Mouse (Mus musculus) gonadal fat pad, adult 2 months (tissue): Measurements from ENCODE around the gene Hoxa13. TPM values are rescaled to one million over a fixed set of nuclear protein-coding genes. Genes with fewer than 3 reads are reported as not detected.

Experiments
- DNase-seq: peaks from one replicate; pipeline ENCODE4 v3.0.0-alpha.2; 2012; ENCODE audit warnings: low read depth
- polyA plus RNA-seq: library from polyadenylated mRNA; depleted of rRNA; stranded (reverse); fragments of >200 nt; gene quantifications from 2 replicates; pipeline ENCODE4 v1.2.3, GENCODE M21; 2012

Gene Hoxa13
- polyA plus RNA-seq, 1 experiment: 0.11 TPM

DNA sequence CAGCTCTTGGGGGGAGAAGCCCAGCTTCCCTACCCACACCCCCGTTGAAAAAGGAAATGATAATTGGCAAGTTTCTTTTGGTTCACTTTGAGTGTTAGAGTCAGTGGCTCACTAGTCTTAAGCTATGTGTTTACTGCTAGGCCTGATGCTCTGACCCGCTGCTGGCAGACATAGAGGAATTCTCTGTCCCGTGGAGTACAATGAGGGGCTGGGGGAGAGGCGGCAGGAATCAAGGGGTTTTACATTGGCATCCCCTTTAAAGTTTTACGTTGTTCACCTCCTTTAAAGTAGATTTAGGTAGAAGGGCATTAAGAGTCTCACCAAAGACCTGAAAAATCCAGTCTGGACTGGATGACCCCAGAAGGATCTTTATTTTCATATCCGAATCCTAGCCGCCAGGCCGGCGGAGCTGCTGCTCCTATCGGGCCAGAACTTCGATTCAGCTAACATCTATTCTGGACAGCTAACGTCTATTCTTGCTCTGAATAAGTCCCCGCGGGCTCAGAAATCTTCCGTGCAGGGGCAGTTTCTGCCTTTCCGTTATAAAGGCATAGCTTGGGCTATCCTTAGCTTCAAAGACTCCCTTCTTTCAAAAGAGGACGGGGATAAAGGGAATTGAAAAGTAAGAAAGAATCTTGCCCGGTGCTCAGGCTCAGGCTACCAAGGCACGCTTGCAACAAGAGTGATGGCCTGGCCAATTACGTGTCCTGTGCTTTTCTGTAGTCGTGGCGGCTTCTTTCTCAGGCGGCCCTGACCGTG lies 8.5 kb downstream of the Hoxa13 start:
- DNase-seq: no peak

DNA sequence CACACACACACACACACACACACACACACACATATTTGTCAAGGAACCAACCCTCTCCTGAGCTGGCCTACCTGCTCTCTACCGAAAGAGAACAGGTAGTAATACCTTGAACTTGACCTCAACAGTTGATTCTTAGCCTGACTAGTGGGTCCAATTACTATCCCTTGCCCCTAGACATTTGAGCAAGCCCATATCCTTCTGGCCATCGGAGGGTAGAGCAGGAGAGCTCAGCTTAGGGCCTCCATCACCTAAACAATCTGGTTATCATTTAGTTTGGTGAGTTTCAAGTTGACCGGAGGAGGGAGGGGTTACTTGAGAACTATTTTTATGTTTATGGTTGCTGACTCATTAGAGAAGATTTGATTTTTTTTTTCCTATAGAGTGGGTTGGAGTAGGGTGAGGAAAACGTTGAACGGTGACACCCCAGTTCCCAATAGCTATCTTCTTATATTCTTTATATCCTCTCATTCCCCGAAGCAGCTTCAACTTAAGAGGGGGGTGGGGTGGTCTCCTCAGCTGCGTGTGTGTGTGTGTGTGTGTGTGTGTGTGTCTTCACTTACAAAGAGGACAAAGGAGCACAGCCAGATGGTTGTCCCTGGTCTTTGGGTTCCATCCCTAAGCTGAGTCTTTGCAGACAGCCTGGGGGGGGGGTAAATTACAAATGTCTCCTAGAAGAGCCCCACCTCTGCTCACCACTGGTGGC lies 9.4 kb downstream of the Hoxa13 start:
- no peak for DNase-seq

DNA sequence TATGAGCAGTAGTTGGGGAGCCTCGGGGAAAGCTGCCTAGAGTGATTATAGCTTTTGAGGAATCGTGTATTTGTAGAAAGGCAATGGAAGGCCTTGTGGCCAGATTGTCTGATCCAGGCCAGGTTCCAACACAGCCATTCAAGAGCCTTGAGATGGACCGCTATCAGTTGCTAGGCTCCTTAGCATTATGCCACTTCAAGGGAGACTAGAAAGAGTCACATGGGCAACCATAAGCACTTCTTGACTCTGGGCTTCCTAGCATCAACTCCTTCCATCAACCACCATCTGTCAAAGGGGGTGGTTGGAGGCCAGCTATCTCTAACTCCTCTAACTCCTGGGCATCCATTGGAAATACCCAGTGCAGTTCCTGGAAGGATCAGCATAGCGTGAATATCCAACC lies 10.9 kb downstream of the Hoxa13 start:
- no peak for DNase-seq

DNA sequence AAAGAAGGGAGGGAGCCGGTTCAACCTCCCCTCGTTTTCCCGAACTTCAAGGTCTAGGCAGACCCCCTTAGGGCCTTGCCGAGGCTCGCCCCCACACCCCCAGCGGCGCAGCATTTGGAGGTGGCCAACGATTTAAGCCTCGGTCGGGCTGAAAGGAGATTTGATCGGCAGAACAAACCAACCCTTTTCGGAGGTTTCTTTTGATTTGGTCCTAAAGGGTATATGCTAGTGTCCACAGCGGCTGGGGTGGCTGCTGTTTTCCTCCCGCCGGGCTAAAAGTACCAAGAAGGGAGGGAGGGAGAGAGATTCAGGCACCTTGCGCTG lies 11.3 kb downstream of the Hoxa13 start:
- DNase-seq: no peak

DNA sequence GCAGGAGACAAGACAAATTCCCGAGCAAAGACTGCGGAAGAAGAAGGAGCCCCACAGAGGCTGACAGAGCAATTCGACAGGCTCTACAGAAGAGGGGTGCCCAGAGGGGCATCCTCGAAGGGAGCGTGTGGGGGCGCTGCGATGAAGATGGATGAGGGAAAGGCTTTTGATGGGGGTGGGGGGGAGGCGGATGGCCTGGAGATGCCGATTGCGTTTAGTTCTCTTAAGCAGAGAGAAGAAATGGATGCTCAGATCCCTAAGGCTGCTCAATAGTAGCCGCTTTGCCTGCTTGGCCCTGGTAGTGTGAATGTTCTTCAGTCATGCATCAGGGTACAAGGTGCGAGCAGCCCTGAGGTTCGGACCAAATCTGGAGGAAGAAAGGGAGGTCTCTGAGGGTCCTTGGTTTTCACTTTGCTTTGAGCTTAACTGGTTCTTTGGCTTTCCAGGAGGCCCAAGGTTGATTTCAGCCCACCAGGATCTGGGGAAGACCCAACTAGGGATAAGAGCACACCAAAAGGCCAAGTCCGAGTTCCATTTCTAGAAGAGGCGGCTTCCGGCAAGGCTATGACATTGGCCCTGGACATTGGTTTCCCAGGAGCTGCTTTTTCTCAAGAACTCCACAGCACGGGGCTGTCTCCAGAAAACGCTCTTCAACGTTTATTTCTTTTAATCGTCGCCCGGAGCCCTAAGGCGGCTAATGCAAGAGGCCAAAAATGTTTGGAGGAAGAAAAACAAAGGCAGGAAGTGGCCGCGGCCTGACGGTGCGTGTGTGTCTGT lies 11.9 kb downstream of the Hoxa13 start:
- DNase-seq: no peak

DNA sequence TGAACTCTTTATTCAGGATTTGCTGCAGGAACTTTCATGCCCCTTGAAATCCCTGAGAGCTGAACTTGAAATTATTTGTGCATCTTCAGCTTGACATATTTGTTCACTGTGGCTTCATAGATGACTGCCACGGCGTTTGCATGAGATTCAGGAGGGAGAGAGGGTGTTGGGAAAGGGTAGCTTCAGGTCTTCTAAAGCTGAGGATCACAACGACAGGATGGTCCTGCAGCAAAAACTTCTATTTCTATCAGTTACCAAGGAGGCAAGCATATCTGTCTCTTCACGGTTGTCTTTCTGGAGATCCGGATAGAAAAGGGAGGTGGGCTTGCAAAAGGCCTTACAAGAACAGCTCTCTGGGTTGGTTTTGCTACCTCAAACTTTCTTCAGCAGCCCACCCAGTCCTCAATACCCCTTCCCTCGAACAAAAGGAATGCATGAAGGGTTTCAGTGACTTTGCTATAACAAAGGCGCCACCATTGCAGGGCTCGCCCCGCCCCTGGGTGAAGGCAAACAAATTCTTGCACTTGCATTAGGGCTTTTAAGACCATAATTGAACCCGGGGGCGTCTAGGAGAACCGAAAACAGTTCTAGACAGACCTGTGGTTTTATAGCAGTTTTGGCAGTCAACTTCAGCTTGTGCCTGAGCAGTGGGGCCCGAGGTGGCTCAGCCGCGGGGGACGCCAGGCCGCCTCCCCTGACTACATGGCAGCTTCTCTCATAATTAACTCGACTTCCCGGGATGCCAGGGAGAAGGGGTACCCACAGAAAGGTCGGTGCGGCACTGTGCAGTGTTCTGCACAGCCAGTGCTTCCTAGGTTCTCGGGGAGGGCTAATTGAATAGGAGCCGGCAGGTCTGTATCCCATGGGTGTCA lies 12.7 kb downstream of the Hoxa13 start:
- DNase-seq: no peak

DNA sequence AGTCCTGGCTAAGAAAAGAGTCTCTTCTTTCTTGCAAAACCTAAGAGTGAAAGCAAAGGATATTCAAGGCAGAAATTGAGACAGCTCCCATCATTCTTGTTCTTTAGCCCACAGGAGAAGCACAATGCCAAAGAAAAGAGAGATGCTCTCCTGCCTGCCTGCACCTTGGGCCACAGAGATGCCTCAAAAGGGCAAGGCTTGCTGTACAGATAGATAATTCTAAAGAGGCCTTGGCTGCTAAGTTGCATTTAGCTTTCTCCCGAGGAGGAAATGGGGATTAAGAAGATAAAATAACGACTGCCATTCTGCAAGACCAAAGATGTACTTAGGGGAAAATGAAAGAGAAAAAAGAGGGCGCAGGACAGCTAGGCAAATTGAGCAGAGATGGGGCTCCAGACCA lies 13.8 kb downstream of the Hoxa13 start:
- no peak for DNase-seq

DNA sequence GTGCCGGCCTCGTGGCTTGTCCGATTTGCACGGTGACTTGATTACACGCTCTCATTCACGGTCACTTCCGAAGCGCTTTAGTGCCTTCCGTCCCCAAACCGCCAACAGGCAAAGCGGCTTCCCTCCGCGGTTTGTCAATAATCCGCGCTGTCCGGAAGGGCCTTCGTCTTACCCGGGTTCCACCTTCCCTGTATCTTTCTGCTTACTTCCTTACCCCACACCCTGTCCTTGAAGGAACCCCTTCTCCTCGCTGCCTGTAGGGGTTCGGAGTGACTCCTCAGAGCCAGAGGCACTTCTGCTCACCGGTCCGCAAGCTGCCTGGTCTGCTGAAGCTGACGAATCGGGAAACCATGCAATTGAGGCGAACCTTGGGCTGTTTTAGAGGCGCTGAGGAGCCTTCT lies 14.3 kb downstream of the Hoxa13 start:
- DNase-seq: no peak

DNA sequence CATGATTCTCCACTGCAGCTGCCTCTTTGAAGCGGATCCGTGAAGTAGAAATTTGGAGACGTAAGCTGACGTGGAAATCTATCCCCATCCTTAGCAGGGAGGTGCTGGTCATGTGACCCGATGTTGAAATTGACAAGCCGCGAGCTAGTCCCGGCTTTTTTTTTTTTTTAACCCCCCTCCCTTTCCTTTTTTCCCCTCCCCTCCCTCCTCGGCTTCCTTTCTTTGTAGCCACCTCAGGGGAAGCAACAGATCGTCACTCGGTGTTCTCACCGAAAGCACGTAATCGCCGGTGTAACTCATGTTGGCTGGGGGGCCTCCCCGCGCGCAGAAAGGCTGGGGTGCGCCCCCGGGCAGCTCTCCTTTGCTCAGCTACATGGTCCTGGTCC lies 14.9 kb downstream of the Hoxa13 start, which contains the start of gene Hoxa11:
Hoxa11 (minus strand) TSS at position 54 of the 386 bp plus-strand sequence.
- no peak for DNase-seq

DNA sequence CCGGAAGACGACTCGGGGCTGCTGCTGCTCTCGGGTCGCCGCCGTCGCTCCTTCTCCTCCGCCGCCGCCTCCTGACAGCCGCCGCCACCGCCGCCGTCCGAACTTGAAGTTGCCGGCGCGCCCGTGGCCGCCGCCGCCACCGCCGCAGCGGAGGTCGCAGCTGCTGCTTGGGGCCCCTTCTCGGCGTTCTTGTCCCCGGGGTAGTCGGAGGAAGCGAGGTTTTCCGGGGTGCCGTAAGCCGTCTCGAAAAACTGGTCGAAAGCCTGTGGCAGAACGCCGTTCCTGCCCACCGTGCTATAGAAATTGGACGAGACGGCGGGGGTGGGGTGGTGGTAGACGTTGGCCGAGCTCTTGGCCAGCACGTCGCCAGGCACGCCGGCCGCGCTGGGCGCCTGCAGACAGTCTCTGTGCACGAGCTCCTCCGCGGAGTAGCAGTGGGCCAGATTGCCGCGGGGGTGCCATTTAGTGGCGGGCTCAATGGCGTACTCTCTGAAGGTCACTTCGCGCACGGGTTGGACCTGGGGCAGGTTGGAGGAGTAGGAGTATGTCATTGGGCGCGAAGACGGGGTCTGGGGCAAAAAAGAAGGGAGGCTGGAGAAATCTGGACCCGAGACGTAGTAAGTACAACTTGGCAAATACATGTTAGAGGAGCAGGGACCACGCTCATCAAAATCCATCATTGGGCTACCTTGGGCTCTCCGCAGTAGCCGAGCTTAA lies 15.5 kb downstream of the Hoxa13 start:
- no peak for DNase-seq

DNA sequence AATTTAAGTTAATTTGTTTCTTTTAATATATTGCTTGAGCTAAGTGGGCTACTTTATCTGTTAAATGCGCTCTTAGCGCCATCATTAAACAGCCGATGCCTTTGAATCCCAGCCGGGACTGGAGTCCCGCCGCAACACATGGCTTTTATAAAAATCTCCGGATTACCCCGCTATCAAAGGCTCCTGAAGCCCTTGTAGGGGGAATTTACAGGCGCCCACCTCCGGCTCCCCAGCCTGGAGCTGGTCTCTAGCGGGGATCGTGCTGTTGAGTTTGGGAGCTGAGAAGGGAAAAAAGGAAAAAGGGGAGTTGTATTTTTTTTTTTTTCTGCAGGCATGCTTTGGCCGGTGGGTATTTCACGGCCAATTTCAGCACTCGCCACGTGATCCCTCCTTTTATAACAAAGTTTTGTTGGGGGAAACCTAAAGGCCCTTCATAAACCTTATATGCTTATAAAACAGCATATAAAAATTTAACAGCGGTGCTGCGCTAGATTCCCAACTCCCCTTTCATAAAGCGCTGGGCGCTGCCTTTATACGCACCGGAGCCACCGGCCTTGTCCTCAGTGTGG lies 16.1 kb downstream of the Hoxa13 start:
- no peak for DNase-seq

DNA sequence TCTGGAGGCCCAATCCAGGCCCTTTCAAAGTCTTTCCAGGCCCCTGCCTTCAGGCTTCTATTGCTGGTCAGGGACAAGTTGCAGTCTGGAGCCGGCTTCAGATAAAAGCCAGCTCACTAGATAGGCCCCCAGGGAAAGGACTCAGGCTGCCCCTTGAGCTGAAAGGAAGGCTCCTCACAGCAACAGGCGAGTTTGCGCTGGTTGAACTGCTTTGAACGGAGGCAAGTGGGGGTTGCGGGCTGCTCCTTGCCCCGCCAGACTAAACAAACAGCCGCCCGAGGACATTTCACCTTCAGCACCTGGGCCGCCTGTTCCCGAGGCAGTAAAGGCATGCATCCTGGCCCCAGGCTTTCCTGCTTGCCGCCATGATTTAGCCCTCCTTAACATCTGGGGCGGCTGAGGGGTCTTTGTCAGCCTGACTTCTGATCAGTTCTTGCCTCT lies 17.0 kb downstream of the Hoxa13 start:
- no peak for DNase-seq

DNA sequence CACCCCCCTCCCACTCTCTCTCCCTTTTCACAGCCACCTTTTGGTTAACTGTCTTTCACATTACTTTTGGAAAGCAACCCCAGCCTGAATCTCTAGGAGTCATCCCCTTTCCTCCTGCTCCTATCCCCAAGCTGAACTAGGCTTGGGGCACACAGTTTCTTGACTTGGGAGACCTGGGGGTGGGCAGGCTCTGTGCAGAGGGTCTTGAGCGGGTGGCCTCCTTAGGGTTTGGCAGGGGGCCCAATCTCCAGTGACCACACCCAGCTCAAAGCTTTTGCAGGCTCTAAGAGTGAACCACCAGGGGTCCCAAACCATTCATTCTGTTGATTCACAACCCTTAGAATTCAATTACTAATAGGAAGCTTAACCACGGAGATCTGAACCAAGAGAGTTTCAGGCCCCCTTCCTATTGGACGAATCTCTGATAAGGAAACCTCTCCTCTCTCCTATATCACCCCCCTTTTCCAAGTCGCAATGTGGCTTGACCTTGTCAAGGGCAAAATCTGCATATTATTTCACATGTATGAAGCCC lies 17.8 kb downstream of the Hoxa13 start:
- DNase-seq: no peak

DNA sequence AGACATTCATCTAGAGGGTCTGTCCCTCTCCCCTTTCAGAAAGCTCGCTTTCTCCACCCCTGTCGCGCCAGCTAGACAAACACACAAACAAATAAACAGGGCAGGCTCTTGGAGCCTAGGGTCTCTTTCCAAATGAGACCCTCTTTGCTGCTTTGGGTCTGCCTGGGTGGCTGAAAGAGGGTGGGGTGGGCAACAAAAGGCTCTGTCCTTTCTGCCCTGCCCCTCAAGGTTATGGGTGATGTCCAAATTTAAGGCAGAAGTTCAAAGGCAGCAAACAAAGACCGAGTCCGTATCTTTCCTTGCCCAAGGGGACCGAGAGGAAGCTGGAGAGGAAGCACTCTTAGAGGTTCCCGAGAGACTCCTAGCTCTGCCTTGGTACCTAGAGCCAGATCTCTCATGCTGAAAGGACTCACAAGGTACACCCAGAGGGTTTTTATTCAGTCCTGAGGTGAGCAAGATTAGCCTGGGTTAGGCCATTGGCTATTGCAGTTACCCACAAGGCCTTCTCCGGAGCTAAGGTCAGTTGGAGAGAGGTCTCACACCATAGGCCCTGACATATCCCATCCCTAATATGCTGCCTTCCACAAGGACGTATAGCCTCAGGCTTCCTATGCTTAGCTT lies 19.6 kb downstream of the Hoxa13 start:
- no peak for DNase-seq

DNA sequence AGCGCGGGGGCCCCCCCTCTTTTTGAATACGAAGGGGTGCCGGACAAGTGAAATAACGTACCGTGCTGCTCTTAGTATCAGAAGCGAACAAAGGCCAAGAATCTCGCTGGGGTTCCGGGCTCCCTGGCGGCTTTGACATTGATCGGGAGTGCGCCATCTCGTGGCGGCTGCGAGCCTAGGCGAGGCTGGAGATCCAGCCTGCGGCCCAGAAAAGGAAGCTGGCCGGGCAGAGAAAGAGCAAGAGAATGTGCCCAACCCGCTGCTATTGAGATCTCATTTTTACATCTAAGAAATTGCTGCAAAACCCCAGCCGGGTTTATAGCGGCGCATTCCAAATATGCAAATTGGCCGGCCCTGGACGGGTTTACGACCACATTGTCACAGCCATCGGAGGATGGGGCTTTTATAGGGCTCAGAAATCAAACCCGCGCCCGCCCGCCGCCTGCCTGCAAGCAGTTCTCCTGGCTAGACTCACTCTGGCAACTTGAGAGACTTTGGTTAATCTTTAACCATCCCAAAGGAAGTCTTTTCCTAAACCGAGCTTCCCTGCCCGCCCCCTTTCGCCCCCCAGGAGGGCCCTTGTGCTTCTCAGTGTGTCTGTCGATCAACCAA lies 20.2 kb downstream of the Hoxa13 start, which contains the start of gene Hoxa10:
Hoxa10 (minus strand) TSS at position 466 of the 612 bp plus-strand sequence.
- DNase-seq: no peak

DNA sequence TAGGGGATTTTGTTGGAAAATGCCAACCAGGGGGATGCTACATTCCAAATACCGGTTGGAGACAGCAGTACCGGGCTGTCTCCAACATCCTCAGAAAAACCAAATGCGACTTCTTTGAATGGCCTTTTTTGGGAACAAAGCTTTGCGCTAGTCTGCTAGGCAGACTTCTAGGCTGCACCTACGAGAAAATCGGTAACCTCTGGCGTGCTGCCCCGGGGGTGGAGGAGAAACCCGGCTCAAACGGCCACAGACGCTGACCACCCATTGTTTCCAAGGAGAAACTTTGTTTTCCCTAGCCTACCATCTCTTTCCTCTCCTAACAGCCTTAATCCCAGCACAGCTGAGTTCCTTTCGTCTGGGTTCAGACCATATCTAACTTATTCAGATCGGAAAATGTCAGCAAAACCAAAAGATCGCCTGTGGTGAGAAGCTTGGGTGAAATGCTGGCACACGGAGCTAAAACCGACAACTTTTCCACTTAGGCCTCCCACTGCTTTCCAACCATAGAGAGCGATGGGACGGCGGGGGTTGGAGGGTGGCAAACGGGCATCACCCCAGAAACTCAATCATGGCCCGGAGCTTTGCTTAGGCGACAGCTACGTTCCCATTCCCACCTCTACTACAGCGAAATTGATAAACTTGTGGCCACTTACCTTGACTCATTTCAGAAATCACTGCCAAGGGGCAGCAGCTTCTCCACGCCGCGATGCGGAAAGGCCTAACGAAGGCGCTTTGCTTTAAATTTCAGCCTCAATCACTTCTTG lies 20.9 kb downstream of the Hoxa13 start:
- DNase-seq: no peak

DNA sequence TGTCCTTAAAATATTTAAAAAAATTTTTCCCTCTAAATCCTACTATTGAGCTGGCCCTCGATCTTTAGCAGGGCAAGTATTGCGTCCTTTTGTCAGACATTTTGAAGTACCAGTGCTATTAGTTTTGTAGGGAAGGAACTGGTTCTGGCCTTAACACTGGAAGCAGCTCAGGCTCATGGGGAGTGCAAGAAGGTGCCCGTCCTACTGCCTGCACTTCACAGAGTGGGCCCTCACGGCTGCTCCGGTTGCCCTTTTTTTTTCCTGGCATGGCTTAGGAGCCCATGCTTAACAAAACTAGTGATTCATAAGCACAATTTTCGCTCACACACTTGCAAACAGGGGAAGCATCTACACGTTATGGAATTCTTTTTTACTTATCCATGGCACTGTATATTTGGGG lies 21.7 kb downstream of the Hoxa13 start:
- no peak for DNase-seq

DNA sequence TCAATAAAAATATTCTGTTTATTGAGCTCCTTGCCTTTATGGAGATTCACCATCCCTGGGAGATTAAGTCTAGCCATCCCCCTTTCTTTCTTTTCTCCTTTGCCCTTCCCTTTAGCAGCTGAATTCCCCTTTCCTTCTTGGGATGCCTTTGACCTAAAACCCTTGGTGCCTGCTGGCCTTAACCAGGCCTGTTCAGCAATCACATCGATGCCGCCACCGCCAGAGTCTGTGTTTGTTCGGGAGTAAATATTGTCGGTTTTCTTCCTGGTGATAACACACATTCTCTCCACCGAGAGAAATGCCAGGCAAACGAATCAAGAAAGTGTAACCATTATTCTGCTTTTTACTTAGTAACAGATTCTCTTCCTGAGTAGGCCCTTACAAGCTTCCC lies 22.5 kb downstream of the Hoxa13 start:
- no peak for DNase-seq
